Mouse (Mus musculus) lung, postnatal 25 days (tissue): ENCODE results near the gene Disc1.
A peak's percentile ranks its signal among the peaks of the same experiment; 100 is the strongest.

ENCODE experiments used
- DNase-seq: peaks from one replicate; pipeline ENCODE4 v3.0.0; 2022; ENCODE audit warnings: low spot score

The Disc1 gene

GRCm38 (mm10) chr8:125183548-125184451, 129.8 kb downstream of the Disc1 start:
- DNase-seq = peak; percentile 78

DNA sequence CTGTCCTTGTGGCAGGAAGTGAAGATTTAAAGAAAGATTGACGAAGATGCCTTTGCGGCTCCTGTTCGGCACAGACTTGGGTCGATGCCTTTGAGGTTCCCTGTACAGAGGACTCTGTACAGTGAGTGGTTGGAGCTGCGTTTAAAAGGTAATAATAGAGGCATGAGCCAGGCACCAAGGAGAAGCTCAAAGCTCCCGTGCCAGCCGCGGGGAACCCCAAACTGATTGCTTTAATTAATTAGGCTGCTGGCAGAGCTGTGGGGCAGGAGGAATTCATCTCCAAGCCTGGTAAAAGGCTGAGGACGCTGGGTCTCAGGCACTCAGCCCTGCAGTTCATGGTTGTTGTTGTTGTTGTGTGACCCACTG, 130.4 kb downstream of the Disc1 start:
- DNase-seq = no peak

DNA sequence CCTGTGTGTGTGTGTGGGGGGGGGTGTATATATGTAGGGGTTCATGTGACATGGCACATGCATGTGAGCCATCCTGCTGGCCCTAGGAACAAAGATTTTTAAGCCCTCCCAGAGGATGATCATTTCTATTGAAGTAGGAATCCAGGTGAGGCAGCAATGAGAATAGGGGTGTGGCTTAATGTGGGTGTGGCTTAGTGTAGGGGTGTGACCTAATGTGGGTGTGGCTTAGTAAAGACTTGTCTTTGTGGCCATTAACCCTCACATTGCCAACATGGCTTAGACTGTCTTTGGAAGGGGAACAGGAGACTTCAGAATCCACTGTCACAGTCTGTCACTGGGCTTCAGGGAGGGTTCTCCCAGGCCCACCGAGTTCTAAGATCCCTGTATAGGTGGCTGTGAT, 130.9 kb downstream of the Disc1 start:
- DNase-seq = no peak

DNA sequence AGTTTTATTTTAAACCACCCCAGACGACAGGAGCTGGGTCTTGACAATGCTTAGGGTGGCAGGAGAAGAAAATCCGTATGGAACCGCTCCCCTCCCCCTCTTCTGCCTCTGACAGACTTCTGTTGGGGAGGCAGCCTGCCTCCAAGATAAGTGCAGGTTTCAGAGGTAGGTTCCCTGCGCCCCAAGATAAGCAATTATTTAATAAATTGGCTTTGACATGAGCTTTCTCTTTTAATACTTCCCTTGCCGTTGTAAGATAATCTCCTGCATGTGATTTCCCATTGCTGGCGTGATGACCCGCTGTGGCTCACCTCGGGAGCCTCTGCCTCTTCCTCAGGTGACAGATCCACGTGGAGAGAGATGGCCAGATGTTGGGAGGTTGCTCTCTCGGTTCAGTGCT, 133.0 kb downstream of the Disc1 start:
- DNase-seq = no peak

GRCm38 (mm10) chr8:125193701-125194100, 139.7 kb downstream of the Disc1 start:
- DNase-seq = no peak

GRCm38 (mm10) chr8:125195121-125195520, 141.1 kb downstream of the Disc1 start:
- no peak for DNase-seq

GRCm38 (mm10) chr8:125196573-125197094, 142.6 kb downstream of the Disc1 start:
- no peak for DNase-seq

DNA sequence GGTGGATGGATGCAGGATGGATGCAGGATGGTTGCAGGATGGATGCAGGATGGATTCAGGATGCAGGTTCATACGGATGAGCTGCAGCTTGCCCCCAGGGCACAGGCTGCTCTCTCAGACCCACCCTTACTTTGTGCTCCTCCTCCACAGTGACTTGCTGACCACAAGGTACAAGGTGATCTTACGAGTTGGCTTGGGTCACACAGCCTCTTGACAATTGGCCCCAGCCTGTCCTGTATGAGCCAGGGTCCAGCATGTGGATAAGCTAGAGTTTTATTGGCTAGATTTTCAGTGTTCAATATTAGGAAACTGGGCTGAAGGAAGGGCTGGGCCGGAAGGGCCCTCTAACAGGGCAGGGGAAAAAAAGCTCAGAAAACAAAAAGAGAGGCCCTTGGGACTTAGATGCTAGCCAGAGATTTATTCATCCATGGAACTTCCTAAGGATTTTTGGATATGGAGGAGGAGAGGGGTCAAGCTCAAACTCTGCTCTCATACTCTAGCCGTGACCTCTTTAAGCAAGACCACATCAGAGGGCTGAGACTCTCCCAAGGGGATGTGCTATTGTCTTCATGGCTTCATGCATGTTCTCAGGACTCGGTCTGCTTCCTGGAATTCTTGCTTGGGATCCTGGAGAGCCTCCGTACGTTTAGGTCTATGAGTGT, 143.5 kb downstream of the Disc1 start:
- DNase-seq = no peak

DNA sequence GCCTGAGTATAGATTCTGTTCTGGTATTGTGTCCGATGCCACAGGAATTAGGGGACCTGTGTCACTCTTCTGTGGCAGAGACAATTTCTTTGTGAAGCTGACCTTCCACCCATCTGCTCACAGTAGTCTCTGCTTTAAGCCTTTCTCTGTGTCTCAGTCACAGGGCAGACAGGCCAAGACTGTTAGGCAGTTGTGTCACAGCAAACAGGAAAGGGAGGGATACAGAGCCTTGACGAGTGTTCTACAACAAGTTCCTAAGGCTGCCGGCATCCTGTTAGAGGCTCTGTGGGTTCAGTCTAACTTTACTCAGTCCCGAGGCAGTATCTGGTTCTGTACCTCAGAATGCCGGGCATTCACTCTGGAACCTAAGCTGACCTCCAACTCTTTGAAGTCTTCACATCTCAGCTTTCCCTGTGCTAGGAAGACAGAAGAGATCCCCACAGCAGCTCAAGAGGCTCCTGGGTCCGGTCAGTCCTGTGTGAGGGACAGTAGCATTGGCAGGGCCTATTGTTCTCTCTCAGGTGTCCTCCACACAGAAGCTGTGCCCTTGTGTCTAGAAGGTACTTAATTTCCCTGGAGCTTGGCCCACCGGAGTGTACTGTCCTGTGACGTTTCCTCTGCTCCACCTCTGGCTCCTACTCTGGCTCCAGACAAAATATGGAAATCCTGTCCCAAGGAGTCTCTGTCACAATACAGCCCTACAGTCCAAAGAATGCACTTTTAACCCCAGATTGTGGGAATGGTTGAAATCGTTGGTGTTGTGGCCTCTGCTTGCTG, 144.6 kb downstream of the Disc1 start:
- peak; percentile 52 for DNase-seq

DNA sequence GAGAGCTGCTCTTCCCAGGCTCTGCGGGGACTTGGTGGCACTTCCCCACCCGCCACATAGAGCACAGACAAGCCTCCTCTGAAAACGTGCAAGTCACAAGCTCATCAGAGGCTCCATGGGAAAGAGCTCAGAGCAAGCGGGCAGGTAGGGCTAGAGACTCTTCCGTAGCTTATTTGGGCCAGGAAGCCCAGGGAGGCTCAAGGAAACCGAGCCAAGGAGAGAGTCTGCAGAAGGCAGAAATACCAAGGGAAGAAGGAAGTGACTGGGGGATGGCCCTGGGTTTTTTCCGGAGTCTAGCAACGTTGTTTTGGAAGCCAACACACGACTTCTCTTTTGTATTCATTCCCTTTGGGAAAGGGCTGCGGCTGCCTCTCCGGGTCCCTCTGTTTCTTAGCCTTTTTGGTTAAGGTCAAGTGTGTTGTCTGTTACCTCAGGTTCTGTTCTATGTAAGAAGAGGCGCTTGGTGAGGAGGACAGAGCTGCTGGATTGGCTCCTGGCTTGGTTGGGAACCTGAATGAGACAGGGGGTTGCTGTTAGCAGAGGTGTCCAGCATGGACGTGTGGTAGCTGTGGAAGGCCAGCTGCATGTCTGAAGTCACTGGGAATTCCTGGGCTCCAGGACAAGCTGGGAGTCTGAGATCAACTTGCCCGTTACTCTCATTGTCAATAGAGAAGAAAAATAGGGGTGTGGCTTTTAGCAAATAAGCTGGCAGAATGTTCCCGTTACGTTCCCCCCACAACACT, 145.4 kb downstream of the Disc1 start:
- DNase-seq = no peak

DNA sequence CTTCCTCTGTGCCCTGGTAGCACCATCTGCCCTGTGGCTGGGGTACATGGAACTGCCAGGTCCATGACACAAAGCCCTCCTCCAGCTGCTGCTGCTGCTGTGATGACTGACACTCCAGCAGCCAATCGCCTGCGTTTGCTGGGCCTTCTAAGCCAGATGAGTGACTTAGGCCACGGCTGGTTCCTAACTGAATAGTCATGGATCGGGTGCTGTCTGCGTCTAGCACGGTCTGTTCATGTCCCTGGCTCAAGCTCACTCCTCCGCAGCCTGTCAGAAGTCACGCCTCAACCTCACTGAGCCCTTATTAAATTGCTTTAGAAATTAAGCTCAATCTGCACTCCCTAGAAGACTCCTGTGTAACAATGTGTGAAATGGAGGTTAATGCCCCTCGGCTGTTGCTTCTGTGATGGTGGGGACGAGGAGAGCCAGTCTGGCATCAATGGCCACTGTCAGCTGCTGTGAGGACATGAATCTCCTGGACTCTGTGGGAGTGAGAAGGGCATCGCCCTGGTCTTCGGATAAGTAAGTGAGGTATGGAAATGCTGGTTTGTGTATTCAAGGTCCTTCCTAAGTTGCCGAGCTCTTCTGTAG, 146.4 kb downstream of the Disc1 start:
- no peak for DNase-seq

DNA sequence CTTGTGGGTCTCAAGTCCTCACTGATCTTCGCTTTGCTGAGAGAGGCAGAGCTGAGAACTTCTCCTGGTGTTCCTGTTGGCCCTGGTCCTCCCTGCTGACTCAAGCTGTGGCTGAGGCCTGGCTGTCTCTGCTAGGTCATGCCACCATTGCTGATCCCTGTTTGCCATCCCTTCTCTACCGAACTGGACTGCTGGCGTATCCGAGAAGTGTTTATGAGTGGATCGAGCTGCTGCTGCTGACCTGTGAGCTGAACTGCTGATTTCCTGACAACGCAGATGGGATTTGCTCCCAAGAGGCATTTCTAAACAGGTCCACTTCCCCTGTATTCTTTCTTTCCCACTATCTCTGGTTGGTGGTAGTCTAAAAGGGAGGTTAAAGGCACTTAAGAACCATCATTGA, 147.7 kb downstream of the Disc1 start:
- DNase-seq = peak; percentile 35

DNA sequence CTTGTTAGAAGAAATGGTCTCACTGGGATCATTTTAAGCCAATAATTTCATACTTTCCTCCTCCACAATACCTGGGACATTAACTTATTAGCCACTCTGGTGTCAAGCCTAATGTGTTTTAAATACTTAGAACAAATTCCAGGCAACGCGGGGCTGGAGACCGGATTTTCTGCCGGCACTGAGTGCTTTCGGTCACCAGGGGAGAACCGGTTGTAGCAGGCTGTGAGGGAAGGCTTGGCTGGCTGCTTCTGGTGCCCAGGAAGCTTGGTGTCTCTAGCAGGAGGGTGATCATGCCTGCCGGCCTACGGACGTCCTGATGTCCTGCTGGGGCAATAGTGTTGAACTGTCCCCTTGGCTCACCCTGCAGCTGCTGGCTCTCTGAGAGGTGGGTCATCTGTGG, 149.0 kb downstream of the Disc1 start:
- no peak for DNase-seq

- no peak for DNase-seq
These were observed 151.6 kb downstream of the Disc1 start for GRCm38 (mm10) chr8:125205556-125205955.

- DNase-seq = no peak
These were observed 152.4 kb downstream of the Disc1 start for GRCm38 (mm10) chr8:125206391-125206790.

GRCm38 (mm10) chr8:125206962-125207361, 153.0 kb downstream of the Disc1 start:
- DNase-seq = no peak

DNA sequence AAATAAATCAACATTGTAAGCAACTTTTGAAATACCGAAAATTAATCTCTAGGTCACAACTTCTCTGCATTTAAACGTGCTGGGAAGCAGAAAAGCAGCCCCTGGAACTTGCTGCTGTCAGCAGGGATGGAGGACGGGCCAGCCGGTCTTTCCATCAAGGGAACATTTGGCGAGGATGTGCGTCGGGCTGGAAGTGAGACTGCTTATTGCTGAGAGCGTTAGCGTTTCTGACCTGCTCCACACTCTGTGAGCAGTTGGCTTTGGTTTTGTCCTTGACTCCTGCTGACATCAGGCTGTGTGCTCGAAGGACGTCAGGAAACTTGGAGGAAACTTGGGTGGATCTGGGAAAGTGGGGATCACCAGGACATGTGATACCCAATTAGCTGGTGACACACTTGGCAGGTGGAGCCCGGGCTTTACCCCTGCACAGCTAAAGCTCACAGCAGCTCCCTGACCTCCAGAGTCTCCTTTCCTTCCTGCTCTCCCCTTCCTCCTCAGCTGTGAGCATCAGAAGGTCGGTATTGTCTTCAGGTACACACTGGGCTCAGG, 158.7 kb downstream of the Disc1 start:
- DNase-seq = no peak

DNA sequence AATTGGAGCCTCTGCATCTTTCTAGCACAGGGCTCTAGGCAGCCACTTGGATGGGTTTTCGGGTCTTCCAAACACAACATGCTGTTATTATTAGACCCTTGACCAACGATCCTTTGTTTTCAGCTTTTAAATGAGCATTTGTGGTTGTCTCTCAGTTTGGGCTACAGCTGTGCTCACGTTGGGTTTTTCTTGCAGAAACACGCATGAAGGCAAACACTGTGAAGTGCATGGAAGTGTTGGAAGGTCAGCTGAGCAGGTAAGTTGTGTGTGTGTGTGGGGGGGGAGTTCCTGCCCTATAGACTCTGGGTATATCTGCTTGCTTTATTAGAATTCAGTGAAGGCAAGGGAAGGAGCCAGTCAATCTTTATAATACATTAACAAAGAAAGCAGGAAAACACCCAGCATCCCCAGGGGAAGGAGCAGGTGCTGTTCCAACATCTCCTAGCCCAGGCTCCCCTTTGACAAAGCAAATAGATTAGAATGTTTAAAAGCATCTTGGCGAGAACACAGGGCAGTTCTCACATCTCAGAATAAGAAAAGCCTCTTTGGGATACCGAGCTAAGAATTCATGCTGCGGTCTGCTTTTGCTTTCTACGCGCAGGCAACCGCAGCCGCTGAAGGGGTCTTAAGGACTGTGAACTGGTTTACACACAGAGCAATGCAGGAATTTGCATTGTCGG, 164.0 kb downstream of the Disc1 start:
- DNase-seq = no peak

GRCm38 (mm10) chr8:125218669-125219068, 164.7 kb downstream of the Disc1 start:
- no peak for DNase-seq

DNA sequence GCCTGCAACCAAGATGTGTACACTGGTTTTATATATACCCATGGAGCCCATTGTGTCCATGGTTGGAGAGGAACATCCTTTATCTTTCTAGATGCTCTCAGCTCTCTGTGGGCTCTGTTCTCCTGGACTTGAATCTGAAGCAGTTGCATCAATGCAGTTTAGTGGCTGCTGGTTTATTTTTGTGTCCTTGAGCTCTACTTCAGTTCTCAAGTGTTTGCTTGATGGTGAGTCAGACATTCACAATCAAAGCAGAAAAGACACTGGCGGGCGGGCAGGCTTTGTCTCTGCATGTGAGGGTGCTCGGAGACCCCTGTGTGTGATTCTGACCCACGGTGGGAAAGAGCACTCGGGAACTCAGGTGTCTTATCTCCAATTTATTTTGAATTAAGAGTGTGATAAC, 166.6 kb downstream of the Disc1 start:
- peak; percentile 32 for DNase-seq

- DNase-seq = no peak
These were observed 167.1 kb downstream of the Disc1 start for GRCm38 (mm10) chr8:125221062-125221461.
